Mouse (Mus musculus) left cerebral cortex, postnatal 10 days (tissue): ENCODE results near the gene Ackr2. TPM values are rescaled to one million over a fixed set of nuclear protein-coding genes. Genes with fewer than 3 reads are reported as not detected.

ENCODE experiments used
- DNase-seq, 2 experiments: peaks; one replicate each; pipeline ENCODE4 v3.0.0; 2021 to 2022; ENCODE audit warnings: low spot score in 2 of 2, mixed read lengths in 1 of 2; ENCODE audit errors: extremely low spot score in 1 of 2
- intact Hi-C: fragments of 180-260 bp; cut with DNase I; formaldehyde crosslinking; loops from one replicate; pipeline ENCODE4 v1.15.1; 2025
- total RNA-seq, 2 experiments: library from RNA; stranded (reverse); gene quantifications; 2 replicates each; pipeline ENCODE4 v1.2.3; 2021

The Ackr2 gene
- total RNA-seq, 2 experiments from 2014 or later = 3.6 to 4.2 TPM

GRCm38 (mm10) chr9:121947784-121948183, 49.6 kb downstream of the Ackr2 start:
- DNase-seq = peak; percentile 68 to 71

DNA sequence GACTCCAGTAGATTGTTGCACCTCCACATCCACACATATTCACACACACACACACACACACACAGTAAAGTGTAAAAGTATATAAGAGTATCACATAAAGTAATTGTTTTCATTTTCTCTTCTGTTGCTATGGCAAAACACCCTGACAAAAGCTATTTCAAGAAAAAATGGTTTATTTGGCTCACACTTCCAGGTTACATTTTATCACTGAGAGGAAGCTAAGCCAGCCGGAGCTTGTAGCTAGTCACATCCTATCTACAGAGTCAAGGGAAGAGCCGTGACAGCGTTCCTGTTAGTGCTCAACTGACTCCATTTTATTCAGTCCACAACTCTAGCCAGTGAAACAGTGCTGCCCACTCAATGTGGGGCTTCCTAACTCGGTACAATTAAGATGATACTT, 50.3 kb downstream of the Ackr2 start:
- intact Hi-C loops = loop anchor here (2.0 kb wide), 1 partner anchor 34 kb away; no protein-coding TSS in a partner anchor
- DNase-seq = peak in 1 of 2 experiments; percentile 25

More at GRCm38 (mm10) chr9:121947784-121948183, 49.6 kb downstream of the Ackr2 start:
- intact Hi-C loops = loop anchor here (2.0 kb wide), 1 partner anchor 35 kb away; no protein-coding TSS in a partner anchor

DNA sequence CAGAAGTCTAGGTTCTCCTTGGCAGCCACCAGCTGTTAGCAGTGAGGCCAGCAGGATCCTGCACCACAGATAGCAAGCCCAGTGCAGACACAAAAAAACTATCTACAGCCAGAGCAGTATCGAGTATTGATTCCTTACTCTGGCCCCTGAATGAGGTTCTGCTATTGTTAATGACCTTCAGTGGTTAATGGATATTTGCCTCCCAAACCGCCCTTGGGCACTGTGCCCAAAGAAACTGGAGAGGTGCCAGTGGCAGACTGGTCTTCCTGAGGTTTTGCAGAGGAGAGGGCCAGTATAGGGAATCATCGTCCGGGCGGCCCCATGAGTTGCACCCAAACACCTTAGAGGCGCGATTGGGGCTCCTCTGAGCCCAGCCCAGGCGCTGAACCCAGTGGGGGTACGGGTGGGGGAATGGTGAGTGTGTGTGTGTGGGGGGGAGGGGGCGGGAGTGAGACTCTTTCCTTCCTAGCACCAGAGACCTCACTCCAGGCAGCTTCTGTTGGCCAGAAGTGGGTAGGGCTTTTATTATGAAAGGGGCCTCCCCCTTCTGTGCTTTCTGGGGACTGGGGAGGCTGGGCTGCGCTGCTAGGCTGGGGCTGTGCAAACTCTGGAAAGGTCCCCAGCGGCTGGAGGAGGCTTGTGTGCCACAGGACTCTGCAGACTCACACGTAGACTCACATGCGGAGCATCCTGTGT, 52.4 kb downstream of the Ackr2 start, which contains the start of gene Fam198a:
TSS of gene Fam198a (plus strand) at position 571 of the 696 bp plus-strand sequence.
- intact Hi-C loops = no loop called here
- DNase-seq = peak in 1 of 2 experiments; percentile 78

DNA sequence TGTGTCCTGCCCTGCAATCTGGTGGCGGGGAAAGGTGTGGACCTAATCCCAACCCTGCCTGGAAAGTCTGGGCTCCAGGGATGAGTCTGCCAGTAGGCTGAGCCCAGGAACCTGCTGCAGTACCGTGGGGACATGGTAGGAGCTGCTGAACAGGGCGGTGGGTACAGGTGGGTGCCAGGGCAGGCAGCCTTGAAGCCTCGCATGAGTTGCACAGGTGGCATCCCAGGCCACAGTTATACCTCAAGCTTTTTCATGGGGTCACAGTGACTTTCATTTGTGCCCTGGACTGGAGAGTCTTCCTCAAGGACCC, 52.9 kb downstream of the Ackr2 start:
- intact Hi-C loops = no loop called here
- DNase-seq = no peak

DNA sequence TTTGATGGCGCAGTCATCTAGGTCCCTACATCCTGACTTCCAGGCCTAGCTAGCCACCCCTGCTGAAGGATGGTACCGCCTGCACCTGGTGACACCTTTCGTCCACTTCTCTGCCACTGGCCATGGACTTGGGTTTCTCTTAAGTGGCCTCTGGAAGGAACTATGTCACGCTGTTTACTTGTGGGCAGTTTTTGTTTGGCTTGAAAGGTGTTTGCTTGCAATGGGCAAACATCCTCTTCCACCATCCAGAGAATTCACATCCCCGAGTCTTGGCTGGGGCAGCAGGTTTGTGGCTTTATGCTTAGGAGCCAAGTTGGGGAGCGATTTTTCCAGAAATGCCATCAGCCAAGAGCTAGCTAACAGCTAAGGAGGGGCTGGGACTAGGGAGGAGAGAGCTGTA, 54.4 kb downstream of the Ackr2 start:
- DNase-seq = peak in 1 of 2 experiments; percentile 11
- intact Hi-C loops = no loop called here

- DNase-seq = peak in 1 of 2 experiments; percentile 17
- intact Hi-C loops = no loop called here
Measured at GRCm38 (mm10) chr9:121959966-121960635, 61.9 kb downstream of the Ackr2 start.

Other genes starting within 250 kb of the Ackr2 start
- 10 to 100 TPM; 32.5 to 33.0 TPM for gene Sec22c, start 192.9 kb upstream of the Ackr2 start, total RNA-seq
- gene Ss18l2, start 188.0 kb upstream of the Ackr2 start, total RNA-seq = 10 to 100 TPM; 76.4 to 94.9 TPM
- gene Nktr, start 179.2 kb upstream of the Ackr2 start, total RNA-seq = 100 to 1,000 TPM; 112 to 119 TPM
- gene Zfp651, start 139.0 kb upstream of the Ackr2 start, total RNA-seq = 100 to 1,000 TPM; 105 to 110 TPM
- gene Klhl40, start 120.7 kb upstream of the Ackr2 start, total RNA-seq = 1 to 10 TPM; 3.3 to 3.5 TPM
- gene Hhatl, start 105.8 kb upstream of the Ackr2 start, total RNA-seq = 1 to 10 TPM; 3.8 TPM
- gene Ccdc13, start 58.9 kb upstream of the Ackr2 start, total RNA-seq = 1 to 10 TPM; 9.0 to 9.3 TPM
- gene Higd1a, start 40.0 kb upstream of the Ackr2 start, total RNA-seq = 10 to 100 TPM; 97.0 to 99.0 TPM
- not detected for gene Cyp8b1, start 17.9 kb downstream of the Ackr2 start, total RNA-seq
- 1 to 10 TPM; 3.2 to 4.4 TPM for gene Fam198a, start 52.6 kb downstream of the Ackr2 start, total RNA-seq
- 10 to 100 TPM; 38.1 to 40.0 TPM for gene Pomgnt2, start 98.8 kb downstream of the Ackr2 start, total RNA-seq
- gene Snrk, start 218.9 kb downstream of the Ackr2 start, total RNA-seq = 100 to 1,000 TPM; 111 to 118 TPM